Mouse (Mus musculus): ENCODE data around the gene Ssbp3. TPM values are rescaled to one million over a fixed set of nuclear protein-coding genes. Genes with fewer than 3 reads are reported as not detected.

Ssbp3 gene
- total and polyA plus RNA-seq, 3 experiments: 30.5 to 242 (median 116) TPM

- H3K27ac ChIP-seq (ENCODE audit: control insufficient read depth, low read depth, low read length): no peak overlapping the region
Observed at GRCm38 (mm10) chr4:106989226-106989983, 78.9 kb downstream of the Ssbp3 start.

GRCm38 (mm10) chr4:106993053-106993452 is 82.6 kb downstream of the Ssbp3 start:
- TF ChIP-seq MXI1 (IDR thresholded peaks at IDR 0.05; ENCODE audit: low read depth, low read length) (no peak), E2F4 (IDR thresholded peaks at IDR 0.05; ENCODE audit: borderline replicate concordance, low read depth, low read length) (no peak), MYC (IDR thresholded peaks at IDR 0.05; ENCODE audit: low read depth, low read length) (no peak), EP300 (IDR thresholded peaks at IDR 0.05; ENCODE audit: low read depth in 1 of 2, low read length in 2 of 2) (no peak), CHD2 (IDR thresholded peaks at IDR 0.05; ENCODE audit: low read length) (no peak), UBTF (IDR thresholded peaks at IDR 0.05; ENCODE audit: borderline replicate concordance, insufficient read depth, low read depth, low read length) (no peak), MEF2A (IDR thresholded peaks at IDR 0.05; ENCODE audit: extremely low read depth, insufficient replicate concordance, low read depth, low read length, poor library complexity, severe bottlenecking) (no peak), MAFK (IDR thresholded peaks at IDR 0.05; ENCODE audit: borderline replicate concordance, low read depth, low read length) (no peak), GABPA (IDR thresholded peaks at IDR 0.05; ENCODE audit: low read depth, low read length) (no peak), RAD21 (IDR thresholded peaks at IDR 0.05; ENCODE audit: low read depth, low read length) (no peak), CTCF (IDR thresholded peaks at IDR 0.05 in 2 of 3, conservative IDR thresholded peaks at IDR 0.05 in 1 of 3; ENCODE audit: control insufficient read depth in 1 of 3, insufficient read depth in 1 of 3, low read depth in 2 of 3, low read length in 3 of 3, poor library complexity in 1 of 3, severe bottlenecking in 1 of 3) (no peak), GATA1 (IDR thresholded peaks at IDR 0.05; ENCODE audit: low read depth, low read length) (no peak), JUND (IDR thresholded peaks at IDR 0.05; ENCODE audit: low read depth, low read length) (no peak), ZC3H11A (IDR thresholded peaks at IDR 0.05; ENCODE audit: low read depth, low read length) (no peak), SMC3 (IDR thresholded peaks at IDR 0.05; ENCODE audit: low read depth, low read length) (no peak), MAZ (IDR thresholded peaks at IDR 0.05; ENCODE audit: low read depth, low read length) (no peak), TBP (IDR thresholded peaks at IDR 0.05; ENCODE audit: low read depth, low read length) (no peak), ZKSCAN1 (IDR thresholded peaks at IDR 0.05; ENCODE audit: low read depth, low read length) (no peak), MAX (IDR thresholded peaks at IDR 0.05; ENCODE audit: low read length) (no peak)
- Histone ChIP-seq H3K36me3 (ENCODE audit: control insufficient read depth in 1 of 2, insufficient read depth in 2 of 2, low read length in 2 of 2) (peaks cover 0 to 29% of the 10 kb centered on the region in 2 experiments; a peak in 2 of 4 replicates), H3K4me1 (ENCODE audit: control insufficient read depth in 1 of 2, insufficient read depth in 2 of 2, low read length in 2 of 2) (peaks cover 22 to 25% of the 10 kb centered on the region in 2 experiments)

More at GRCm38 (mm10) chr4:106989226-106989983, 78.9 kb downstream of the Ssbp3 start:
- no peak overlapping the region for H3K9ac ChIP-seq (ENCODE audit: control insufficient read depth, low read depth, low read length, poor library complexity, severe bottlenecking)
- H3K36me3 ChIP-seq (ENCODE audit: control insufficient read depth in 1 of 2, insufficient read depth in 2 of 2, low read length in 2 of 2): peaks cover 0 to 8% of the 10 kb centered on the region in 2 experiments; a peak in 2 of 4 replicates
- H3K27me3 ChIP-seq (ENCODE audit: control insufficient read depth in 1 of 2, insufficient read depth in 2 of 2, low read length in 2 of 2): no peaks in the 10 kb centered on the region
- H3K4me1 ChIP-seq (ENCODE audit: control insufficient read depth in 1 of 2, insufficient read depth in 2 of 2, low read length in 2 of 2): peaks cover 0 to 10% of the 10 kb centered on the region in 2 experiments; a peak in 2 of 4 replicates
- peaks cover 5% of the 10 kb centered on the region for H3K79me2 ChIP-seq (ENCODE audit: control insufficient read depth, insufficient read depth, low read length, poor library complexity)
- no peak for TF ChIP-seq ZKSCAN1 (IDR thresholded peaks at IDR 0.05; ENCODE audit: low read depth, low read length)
- TF ChIP-seq POLR2AphosphoS5 (IDR thresholded peaks at IDR 0.05; ENCODE audit: borderline replicate concordance, low read depth, low read length): no peak
- TF ChIP-seq SMC3 (IDR thresholded peaks at IDR 0.05; ENCODE audit: low read depth, low read length): peak; percentile 62
- peak; percentile 48 to 60 (median 57) for TF ChIP-seq CTCF (IDR thresholded peaks at IDR 0.05 in 2 of 3, conservative IDR thresholded peaks at IDR 0.05 in 1 of 3; ENCODE audit: control insufficient read depth in 1 of 3, insufficient read depth in 1 of 3, low read depth in 2 of 3, low read length in 3 of 3, poor library complexity in 1 of 3, severe bottlenecking in 1 of 3)
- peak; percentile 28 for TF ChIP-seq RAD21 (IDR thresholded peaks at IDR 0.05; ENCODE audit: low read depth, low read length)
- no peak overlapping the region for H3K4me3 ChIP-seq (ENCODE audit: control insufficient read depth in 1 of 2, insufficient read depth in 1 of 2, low read depth in 2 of 2, low read length in 2 of 2)
- DNase-seq (ENCODE audit: low read depth, low spot score): peak; percentile 37
- no peaks in the 10 kb centered on the region for H3K9me3 ChIP-seq (replicated peaks; ENCODE audit: insufficient read depth, low read length)

More at GRCm38 (mm10) chr4:106993053-106993452, 82.6 kb downstream of the Ssbp3 start:
- no peak for DNase-seq (ENCODE audit: low read depth, low spot score)
- peaks cover 13% of the 10 kb centered on the region for H3K79me2 ChIP-seq (ENCODE audit: control insufficient read depth, insufficient read depth, low read length, poor library complexity)
- no peak overlapping the region for H3K27ac ChIP-seq (ENCODE audit: control insufficient read depth, low read depth, low read length)
- H3K4me3 ChIP-seq (ENCODE audit: control insufficient read depth in 1 of 2, insufficient read depth in 1 of 2, low read depth in 2 of 2, low read length in 2 of 2): no peak overlapping the region
- no peaks in the 10 kb centered on the region for H3K27me3 ChIP-seq (ENCODE audit: control insufficient read depth in 1 of 2, insufficient read depth in 2 of 2, low read length in 2 of 2)
- H3K9me3 ChIP-seq (replicated peaks; ENCODE audit: insufficient read depth, low read length): no peaks in the 10 kb centered on the region
- no peak overlapping the region for H3K9ac ChIP-seq (ENCODE audit: control insufficient read depth, low read depth, low read length, poor library complexity, severe bottlenecking)

Measured in MEL (cell line).